ENCODE assay signal across 12 mouse cellular contexts in genomic region chr7:141337716-141338416, GRCm38 (mm10). TPM values are rescaled to one million over a fixed set of nuclear protein-coding genes. Genes with fewer than 3 reads are reported as not detected.
DNase-seq lines count a peak whose midpoint lies in the region; ATAC-seq and TF ChIP-seq lines count a peak whose summit lies in the region.
"Had no signal": no experiment of that assay in that cellular context is flagged by ENCODE, and none has a peak within 500 bp of the region (broad histone marks: within the 10 kb centered on the region; RNA-seq: fewer than 3 reads in every experiment).

No protein-coding gene starts in this region.

- no peak overlapping the region for H3K4me3 ChIP-seq in heart, embryonic 11.5 days (ENCODE audit: low read depth, low read length)
- H3K4me3 ChIP-seq in liver, embryonic 13.5 days (replicated peaks), result no peak overlapping the region
- no peak overlapping the region for H3K4me3 ChIP-seq in cerebellum, adult 2 months (replicated peaks; ENCODE audit: insufficient read depth, low read depth, low read length)
- H3K4me3 ChIP-seq: layer of hippocampus, adult 2 months had no signal

- 60% methylated on average over 3 of the region's 3 CpGs for WGBS in heart, embryonic 11.5 days (ENCODE audit: insufficient replicate concordance)
- WGBS in liver, embryonic 13.5 days (ENCODE audit: insufficient replicate concordance), result 53% methylated on average over 3 of the region's 3 CpGs
- WGBS in cerebellum, adult 2 months, result 92% methylated on average over 3 of the region's 3 CpGs

- TF ChIP-seq POLR2A in cerebellum, adult 2 months (IDR thresholded peaks at IDR 0.05; ENCODE audit: borderline replicate concordance, insufficient read depth, low read length), result no peak

- no peak overlapping the region for H3K9ac ChIP-seq in heart, embryonic 11.5 days (ENCODE audit: low read depth, low read length)
- H3K9ac ChIP-seq in liver, embryonic 13.5 days, result peak overlapping the region; percentile 54

- no peak for TF ChIP-seq CTCF in cerebellum, adult 2 months (IDR thresholded peaks at IDR 0.05; ENCODE audit: borderline replicate concordance, insufficient read depth, low read depth, low read length)

- no peak overlapping the region for H3K4me2 ChIP-seq in heart, embryonic 11.5 days
- H3K4me2 ChIP-seq in liver, embryonic 13.5 days, result no peak overlapping the region

- DNase-seq in heart, adult 11 months, result peak; percentile 92
- DNase-seq in testis, postnatal 10 days (ENCODE audit: low spot score), result peak; percentile 38
- DNase-seq in testis, postnatal 14 days (ENCODE audit: low spot score), result no peak
- no peak for DNase-seq in liver, embryonic 13.5 days
- peak; percentile 73 for DNase-seq in yolk sac, embryonic 10.5 days (ENCODE audit: low spot score)
- DNase-seq in adrenal gland, adult (ENCODE audit: inconsistent age in 2 of 2, low spot score in 1 of 2), result no peak
- no peak for DNase-seq in cerebellum, adult 2 months
- DNase-seq: cerebellum, postnatal 36 days had no signal

- no peaks in the 10 kb centered on the region for H3K9me3 ChIP-seq in heart, embryonic 11.5 days (replicated peaks; ENCODE audit: control insufficient read depth, low read length)
- H3K9me3 ChIP-seq in liver, embryonic 13.5 days (replicated peaks), result no peaks in the 10 kb centered on the region
- H3K9me3 ChIP-seq: heart, embryonic 15.5 days had no signal

- H3K4me1 ChIP-seq in heart, embryonic 11.5 days (ENCODE audit: control insufficient read depth, insufficient read depth, low read length), result peaks cover 9% of the 10 kb centered on the region
- H3K4me1 ChIP-seq in liver, embryonic 13.5 days (replicated peaks), result peaks cover 36% of the 10 kb centered on the region
- H3K4me1 ChIP-seq in cerebellum, adult 2 months (ENCODE audit: control insufficient read depth, insufficient read depth, low read length), result peaks cover 19% of the 10 kb centered on the region

- H3K27me3 ChIP-seq in heart, embryonic 11.5 days (ENCODE audit: control insufficient read depth, insufficient read depth, low read length), result peaks cover 12% of the 10 kb centered on the region
- peaks cover 16% of the 10 kb centered on the region for H3K27me3 ChIP-seq in liver, embryonic 13.5 days
- H3K27me3 ChIP-seq in cerebellum, adult 2 months (ENCODE audit: control insufficient read depth, insufficient read depth, low read length), result no peaks in the 10 kb centered on the region

- no peak for ATAC-seq in heart, embryonic 11.5 days (replicated peaks; ENCODE audit: insufficient number of reproducible peaks, low FRiP score, low TSS enrichment)
- ATAC-seq in liver, embryonic 13.5 days (ENCODE audit: low read depth), result no peak
- ATAC-seq: forebrain, embryonic 16.5 days had no signal

- H3K36me3 ChIP-seq in heart, embryonic 11.5 days (ENCODE audit: control insufficient read depth, insufficient read depth, low read length), result no peaks in the 10 kb centered on the region
- peaks cover 7% of the 10 kb centered on the region for H3K36me3 ChIP-seq in liver, embryonic 13.5 days

- no peak overlapping the region for H3K27ac ChIP-seq in heart, embryonic 11.5 days (ENCODE audit: low read depth, low read length)
- no peak overlapping the region for H3K27ac ChIP-seq in liver, embryonic 13.5 days
- no peak overlapping the region for H3K27ac ChIP-seq in cerebellum, adult 2 months (ENCODE audit: insufficient read depth, low read length)
- H3K27ac ChIP-seq: heart, embryonic 15.5 days; layer of hippocampus, adult 2 months had no signal

RNA-seq across cellular contexts. Expression of gene Eps8l2, which starts 0.8 kb away (rescaled TPM):
- polyA plus RNA-seq in heart, embryonic 11.5 days (2014; fragmentation: Nextera tagmentation; extraction: Ambion mirVana), result 0.51 and 0.82 TPM in 2 replicates
- 5.1 and 6.6 TPM in 2 replicates for polyA plus RNA-seq in liver, embryonic 13.5 days (2015; fragmentation: Nextera tagmentation; extraction: Ambion mirVana)
- polyA plus RNA-seq in cerebellum, adult 2 months (2012; rRNA removed), result 77.3 and 90.4 TPM in 2 replicates

RNA-seq across cellular contexts. Expression of gene Tmem80, which starts 10.3 kb away (rescaled TPM):
- polyA plus RNA-seq in heart, embryonic 11.5 days (2014; fragmentation: Nextera tagmentation; extraction: Ambion mirVana), result 17.9 and 23.6 TPM in 2 replicates
- polyA plus RNA-seq in liver, embryonic 13.5 days (2015; fragmentation: Nextera tagmentation; extraction: Ambion mirVana), result 18.2 and 19.6 TPM in 2 replicates
- 66.7 and 68.3 TPM in 2 replicates for polyA plus RNA-seq in cerebellum, adult 2 months (2012; rRNA removed)

RNA-seq across cellular contexts. Expression of gene Deaf1, which starts 10.4 kb away (rescaled TPM):
- 40.2 and 42.5 TPM in 2 replicates for polyA plus RNA-seq in heart, embryonic 11.5 days (2014; fragmentation: Nextera tagmentation; extraction: Ambion mirVana)
- 16.3 and 17.1 TPM in 2 replicates for polyA plus RNA-seq in liver, embryonic 13.5 days (2015; fragmentation: Nextera tagmentation; extraction: Ambion mirVana)
- polyA plus RNA-seq in cerebellum, adult 2 months (2012; rRNA removed), result 47.5 and 49.3 TPM in 2 replicates

RNA-seq across cellular contexts. Expression of gene Drd4, which starts 46.1 kb away (rescaled TPM):
- 0.10 and 0.17 TPM in 2 replicates for polyA plus RNA-seq in heart, embryonic 11.5 days (2014; fragmentation: Nextera tagmentation; extraction: Ambion mirVana)
- 0.03 TPM in 1 of 2 replicates, not detected in the other for polyA plus RNA-seq in liver, embryonic 13.5 days (2015; fragmentation: Nextera tagmentation; extraction: Ambion mirVana)
- 0.49 and 0.76 TPM in 2 replicates for polyA plus RNA-seq in cerebellum, adult 2 months (2012; rRNA removed)

RNA-seq across cellular contexts. Expression of gene Taldo1, which starts 54.1 kb away (rescaled TPM):
- polyA plus RNA-seq in heart, embryonic 11.5 days (2014; fragmentation: Nextera tagmentation; extraction: Ambion mirVana), result 288 and 291 TPM in 2 replicates
- 518 and 542 TPM in 2 replicates for polyA plus RNA-seq in liver, embryonic 13.5 days (2015; fragmentation: Nextera tagmentation; extraction: Ambion mirVana)
- 222 and 232 TPM in 2 replicates for polyA plus RNA-seq in cerebellum, adult 2 months (2012; rRNA removed)

Comparison
In these comparisons a context has a peak if more than half of its experiments do, and no peak if none do; other contexts are left out.
1. DNase-seq: peak in heart, adult 11 months (single experiment), testis, postnatal 10 days (single experiment) and yolk sac, embryonic 10.5 days (single experiment); none in testis, postnatal 14 days (single experiment), liver, embryonic 13.5 days (single experiment), adrenal gland, adult (0 of 2) and cerebellum, adult 2 months (0 of 2).
2. RNA of gene Eps8l2, which starts 0.8 kb away (polyA plus RNA-seq): 77.3 to 90.4 TPM in cerebellum, adult 2 months; 5.1 to 6.6 TPM in liver, embryonic 13.5 days and 0.51 to 0.82 TPM in heart, embryonic 11.5 days; every median in the first group is over 10 times any median in the second.